Mouse (Mus musculus): Measurements from ENCODE around the gene Caprin2.
"Not testable (repeated sequence)": the region's sequence is repeated elsewhere in the genome, so short reads cannot be mapped to it uniquely, and the experiment has no call there.

Gene Caprin2

DNA sequence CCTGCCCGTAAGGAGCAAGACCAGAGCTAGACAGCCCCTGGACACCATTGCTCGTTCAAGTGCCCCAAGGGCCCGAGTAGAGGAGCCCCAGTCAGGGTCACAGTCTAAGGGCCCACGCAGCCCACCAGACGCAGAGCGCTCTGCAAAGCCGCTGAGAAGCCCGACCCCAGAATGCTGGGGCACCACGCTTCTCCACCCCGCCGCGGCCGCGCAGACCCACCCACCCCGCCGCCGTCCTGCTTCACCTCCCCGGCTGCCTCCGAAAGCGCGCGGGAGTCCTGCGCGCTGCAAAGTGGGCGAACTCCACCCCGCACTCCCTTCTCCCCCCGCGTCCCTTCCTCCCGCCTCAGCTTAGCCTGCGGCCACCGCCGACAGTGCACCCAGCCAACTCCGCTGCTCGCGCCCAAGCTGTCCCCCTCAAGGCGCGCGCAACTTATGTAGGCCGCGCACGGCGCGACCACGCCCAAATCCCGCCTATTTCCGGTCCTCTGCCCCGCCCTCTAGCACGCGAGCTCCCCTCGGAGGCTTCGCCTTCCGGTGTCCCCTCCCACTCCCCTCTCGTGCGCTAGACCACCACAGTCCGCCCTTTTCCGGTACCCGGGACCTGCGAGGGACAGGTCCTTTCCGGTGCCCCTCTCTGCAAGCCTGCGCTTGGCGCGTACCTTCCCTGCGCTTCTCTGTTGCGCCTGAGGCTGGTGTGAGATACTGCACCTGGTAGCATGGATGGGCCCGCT lies at the start of gene Caprin2:
TSS of gene Caprin2 (minus strand) at position 465 of the 734 bp plus-strand sequence.
- DNase-seq (ENCODE audit: low read depth, low spot score), result peak; percentile 98

DNA sequence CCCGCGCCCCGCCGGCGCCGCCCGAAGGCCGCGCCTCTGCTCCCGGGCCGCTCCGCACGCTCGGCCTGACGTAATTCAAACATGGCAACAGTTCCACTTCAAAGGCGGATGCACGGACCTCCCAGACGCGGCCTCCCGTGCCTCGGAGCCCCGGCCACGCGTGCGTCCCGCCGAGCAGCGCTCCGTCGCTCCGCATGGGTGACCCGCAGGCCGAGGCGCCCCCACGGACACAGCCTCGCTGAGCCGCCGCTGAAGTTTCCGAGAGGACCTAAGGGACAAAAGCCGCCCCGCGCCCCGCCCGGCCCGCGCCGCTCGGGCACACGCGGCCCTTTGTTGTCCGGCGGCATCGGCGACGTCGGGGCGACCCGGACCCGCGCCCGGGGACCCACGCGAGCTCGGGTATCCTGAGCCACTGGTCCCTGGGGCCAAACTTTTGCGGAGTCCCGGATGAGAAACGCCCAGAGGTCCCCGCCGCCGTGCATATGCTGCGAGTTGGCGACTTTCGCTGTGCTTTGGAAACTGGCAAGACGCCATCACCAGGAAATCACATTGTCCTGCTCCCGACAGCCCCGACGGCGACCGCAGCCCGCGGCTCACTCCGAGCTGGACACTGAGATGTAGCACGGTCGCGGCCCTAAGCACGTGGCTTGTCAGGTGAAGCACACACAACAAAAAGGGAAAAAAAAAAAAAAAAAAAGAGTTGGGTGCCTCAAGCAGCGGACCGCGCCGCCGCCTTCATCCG lies 48.9 kb upstream of the Caprin2 start:
- DNase-seq (ENCODE audit: low read depth, low spot score), result peak; percentile 75

- DNase-seq (ENCODE audit: low read depth, low spot score), result no peak
Measured at GRCm38 (mm10) chr6:148944344-148944766, 48.3 kb upstream of the Caprin2 start.

DNA sequence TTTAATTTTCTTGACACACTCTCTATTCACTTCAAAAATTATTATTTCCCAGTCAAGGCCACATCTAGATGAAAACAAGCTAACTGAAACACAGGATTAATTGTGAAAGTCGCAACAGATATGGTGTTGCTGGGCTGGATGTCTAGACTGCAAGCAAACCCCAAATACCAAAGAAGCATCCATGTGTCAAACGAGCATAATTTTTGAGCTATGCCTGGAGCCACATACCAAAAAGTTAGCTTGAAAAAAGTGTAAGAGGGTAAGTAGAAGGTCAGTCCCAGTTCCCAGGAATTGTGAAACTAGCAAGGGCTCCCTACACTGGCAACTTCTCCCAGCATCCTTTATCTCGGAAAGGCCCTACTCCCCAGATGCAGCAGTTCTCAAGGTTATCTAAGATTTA lies 47.7 kb upstream of the Caprin2 start:
- DNase-seq (ENCODE audit: low read depth, low spot score), result peak; percentile 31

DNA sequence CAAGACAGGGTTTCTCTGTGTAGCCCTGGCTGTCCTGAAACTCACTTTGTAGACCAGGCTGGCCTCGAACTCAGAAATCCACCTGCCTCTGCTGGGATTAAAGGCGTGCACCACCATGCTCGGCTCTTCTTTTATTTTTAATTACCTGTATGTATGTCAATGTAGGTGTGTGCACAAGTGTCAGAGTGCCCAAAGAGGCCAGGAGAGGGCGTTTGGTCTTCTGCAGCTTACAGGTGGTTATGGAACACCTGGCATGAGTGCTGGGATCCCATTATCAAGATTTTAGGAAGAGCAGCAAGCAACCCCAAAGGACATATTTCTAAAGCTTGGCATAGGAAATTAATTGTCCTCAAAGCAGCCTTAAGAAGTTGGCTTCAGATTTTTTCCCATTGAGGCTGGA lies 46.4 kb upstream of the Caprin2 start:
- DNase-seq (ENCODE audit: low read depth, low spot score), result no peak

DNA sequence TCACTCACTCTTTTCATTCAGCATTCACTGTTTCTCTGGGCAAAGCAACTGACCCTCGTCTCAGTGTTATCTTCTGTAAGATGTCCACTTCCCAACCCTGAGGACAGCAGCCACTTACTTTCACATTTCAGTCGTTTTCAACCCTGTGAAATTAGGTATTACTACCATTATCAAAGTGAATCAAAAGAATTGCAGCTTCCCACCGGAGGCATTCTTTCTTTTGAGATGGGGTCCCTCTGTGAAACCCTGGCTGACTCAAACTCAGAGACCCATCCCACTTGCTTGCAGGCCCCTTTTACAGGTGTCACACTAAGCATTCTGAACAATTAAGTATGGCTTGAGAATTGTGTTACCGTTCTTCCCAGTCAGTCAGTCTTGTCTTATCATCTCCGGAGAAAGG lies 45.8 kb upstream of the Caprin2 start:
- no peak for DNase-seq (ENCODE audit: low read depth, low spot score)

- not testable (repeated sequence) for DNase-seq (ENCODE audit: low read depth, low spot score)
Measured at GRCm38 (mm10) chr6:148940383-148940782, 44.3 kb upstream of the Caprin2 start.

GRCm38 (mm10) chr6:148937693-148938092 lies 41.7 kb upstream of the Caprin2 start:
- DNase-seq (ENCODE audit: low read depth, low spot score), result no peak

- no peak for DNase-seq (ENCODE audit: low read depth, low spot score)
Measured at GRCm38 (mm10) chr6:148934961-148935590, 39.0 kb upstream of the Caprin2 start.

- DNase-seq (ENCODE audit: low read depth, low spot score), result peak; percentile 37
Measured at GRCm38 (mm10) chr6:148931281-148931680, 35.2 kb upstream of the Caprin2 start.

- no peak for DNase-seq (ENCODE audit: low read depth, low spot score)
Measured at GRCm38 (mm10) chr6:148918841-148919398, 22.9 kb upstream of the Caprin2 start.

DNA sequence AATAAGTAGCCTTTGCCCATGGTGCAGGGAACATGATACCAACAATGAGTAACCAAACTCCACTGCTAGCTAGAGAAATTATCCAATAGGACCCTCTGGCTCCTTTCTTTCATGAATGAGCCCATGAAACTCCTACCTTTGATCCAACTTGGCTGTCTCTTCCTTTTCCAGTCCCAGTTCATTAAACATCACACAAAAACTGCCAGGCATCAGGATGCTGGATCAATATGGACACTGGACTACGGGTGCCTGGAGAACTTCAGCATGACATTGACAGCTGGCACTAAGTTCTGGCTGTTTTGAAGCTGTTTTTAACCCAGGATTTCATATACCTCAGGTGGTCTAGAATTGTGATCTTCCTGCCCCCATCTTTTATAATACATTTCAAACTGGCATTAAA lies 21.6 kb upstream of the Caprin2 start:
- DNase-seq (ENCODE audit: low read depth, low spot score), result no peak

GRCm38 (mm10) chr6:148916817-148917216 lies 20.8 kb upstream of the Caprin2 start:
- DNase-seq (ENCODE audit: low read depth, low spot score), result peak; percentile 43

GRCm38 (mm10) chr6:148913938-148914337 lies 17.9 kb upstream of the Caprin2 start:
- peak; percentile 76 for DNase-seq (ENCODE audit: low read depth, low spot score)

GRCm38 (mm10) chr6:148911906-148912305 lies 15.9 kb upstream of the Caprin2 start:
- not testable (repeated sequence) for DNase-seq (ENCODE audit: low read depth, low spot score)

- no peak for DNase-seq (ENCODE audit: low read depth, low spot score)
Measured at GRCm38 (mm10) chr6:148906958-148907357, 10.9 kb upstream of the Caprin2 start.

DNA sequence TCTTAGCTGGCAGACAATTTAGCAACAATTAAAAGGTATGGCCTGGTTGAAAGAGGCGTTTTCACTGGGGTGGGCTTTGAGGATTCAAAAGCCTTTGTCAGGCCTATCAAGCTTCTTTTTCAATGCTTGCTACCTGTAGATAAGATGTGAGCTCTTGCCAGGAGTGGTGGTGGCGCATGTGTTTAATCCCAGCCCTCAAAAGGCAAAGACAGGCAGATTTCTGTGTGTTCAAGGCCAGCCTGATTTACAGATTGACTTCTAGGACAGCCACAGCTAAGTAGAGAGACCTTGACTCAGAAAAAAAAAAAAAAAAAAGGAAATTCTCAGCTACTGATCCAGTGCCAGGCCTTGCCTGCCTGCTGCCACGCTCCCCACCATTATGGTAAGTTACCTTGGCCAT lies 6.7 kb upstream of the Caprin2 start:
- no peak for DNase-seq (ENCODE audit: low read depth, low spot score)

GRCm38 (mm10) chr6:148896507-148896851 lies 442 bp upstream of the Caprin2 start:
- no peak for DNase-seq (ENCODE audit: low read depth, low spot score)

- no peak for DNase-seq (ENCODE audit: low read depth, low spot score)
Measured at GRCm38 (mm10) chr6:148894888-148895772, 907 bp downstream of the Caprin2 start.

GRCm38 (mm10) chr6:148873911-148874310 lies 22.1 kb downstream of the Caprin2 start:
- DNase-seq (ENCODE audit: low read depth, low spot score), result no peak

- DNase-seq (ENCODE audit: low read depth, low spot score), result no peak
Measured at GRCm38 (mm10) chr6:148845629-148846028, 50.4 kb downstream of the Caprin2 start.
